Mouse (Mus musculus): ENCODE measurements around the gene Chp2.

DNA sequence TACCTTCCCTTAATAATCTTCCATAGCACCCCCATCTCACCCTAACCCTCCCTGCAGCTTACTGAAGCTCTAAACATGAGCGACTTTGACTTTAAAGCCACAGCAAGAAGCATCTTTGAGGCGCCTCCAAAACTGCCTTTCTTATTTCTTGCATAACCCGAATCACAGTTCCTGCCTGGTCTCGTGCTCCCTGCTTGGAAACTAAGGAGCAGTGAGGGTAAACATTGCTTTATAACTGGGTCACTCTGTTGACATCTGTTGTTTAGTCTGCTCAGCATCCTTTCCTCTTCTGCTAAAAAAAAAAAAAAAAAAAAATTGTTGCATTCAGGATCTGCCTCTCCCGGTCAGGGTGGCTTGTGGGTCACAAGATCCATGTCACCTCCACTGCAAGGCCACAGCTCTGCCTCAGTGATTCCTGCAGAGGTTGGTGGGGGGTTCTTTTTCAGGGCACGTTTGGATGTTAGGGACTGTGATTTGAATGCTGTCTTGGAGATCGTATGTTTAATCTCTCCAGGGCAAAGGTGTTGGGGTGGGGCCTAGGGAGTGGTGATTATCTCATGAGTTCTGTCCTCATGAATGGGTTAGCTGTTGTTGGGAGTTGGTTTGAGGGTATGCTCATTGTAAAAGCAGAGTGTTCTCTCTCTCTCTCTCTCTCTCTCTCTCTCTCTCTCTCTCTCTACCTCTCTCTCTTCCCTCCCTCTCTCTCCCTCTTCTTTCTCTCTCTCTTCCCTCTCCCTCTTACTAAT, 10.8 kb upstream of the Chp2 start:
- TF ChIP-seq CTCF (conservative IDR thresholded peaks at IDR 0.05; ENCODE audit: low read length): no peak
- no peak for TF ChIP-seq POU5F1 (IDR thresholded peaks at IDR 0.05; ENCODE audit: borderline replicate concordance, low read length)

Measured in E14TG2a.4 (cell line).